Mouse (Mus musculus): ENCODE measurements at regions not wholly inside any gene's neighbourhood (a gene's known extent, or its start where the extent isn't known, plus 50 kb on each side); places are given as distances from the start of the nearest gene placed in this dataset.
"Not testable (repeated sequence)": the region's sequence is repeated elsewhere in the genome, so short reads cannot be mapped to it uniquely, and the experiment has no call there.

GRCm38 (mm10) chr16:12516834-12517685 lies 533.1 kb downstream of the Shisa9 start:
- DNase-seq, result no peak

DNA sequence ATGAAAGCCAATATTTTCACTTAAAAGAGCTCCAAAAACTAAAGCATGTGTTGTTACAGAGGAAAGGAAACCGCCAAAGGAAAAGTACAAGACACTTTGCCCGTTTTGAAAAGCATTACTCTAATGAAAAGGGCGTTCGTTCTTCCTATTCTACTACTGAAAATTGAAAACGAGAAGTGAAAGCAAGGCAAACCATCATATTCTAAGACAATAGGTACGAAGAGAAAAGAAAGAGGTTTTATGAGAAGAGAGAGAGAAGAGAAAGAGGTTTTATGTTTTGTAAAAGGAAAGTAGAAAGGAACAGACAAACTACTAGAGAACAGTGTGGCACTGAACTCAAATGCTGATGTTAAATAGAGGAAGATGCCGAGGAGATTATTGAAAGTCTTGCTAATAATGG lies 534.4 kb downstream of the Shisa9 start:
- DNase-seq, result no peak

DNA sequence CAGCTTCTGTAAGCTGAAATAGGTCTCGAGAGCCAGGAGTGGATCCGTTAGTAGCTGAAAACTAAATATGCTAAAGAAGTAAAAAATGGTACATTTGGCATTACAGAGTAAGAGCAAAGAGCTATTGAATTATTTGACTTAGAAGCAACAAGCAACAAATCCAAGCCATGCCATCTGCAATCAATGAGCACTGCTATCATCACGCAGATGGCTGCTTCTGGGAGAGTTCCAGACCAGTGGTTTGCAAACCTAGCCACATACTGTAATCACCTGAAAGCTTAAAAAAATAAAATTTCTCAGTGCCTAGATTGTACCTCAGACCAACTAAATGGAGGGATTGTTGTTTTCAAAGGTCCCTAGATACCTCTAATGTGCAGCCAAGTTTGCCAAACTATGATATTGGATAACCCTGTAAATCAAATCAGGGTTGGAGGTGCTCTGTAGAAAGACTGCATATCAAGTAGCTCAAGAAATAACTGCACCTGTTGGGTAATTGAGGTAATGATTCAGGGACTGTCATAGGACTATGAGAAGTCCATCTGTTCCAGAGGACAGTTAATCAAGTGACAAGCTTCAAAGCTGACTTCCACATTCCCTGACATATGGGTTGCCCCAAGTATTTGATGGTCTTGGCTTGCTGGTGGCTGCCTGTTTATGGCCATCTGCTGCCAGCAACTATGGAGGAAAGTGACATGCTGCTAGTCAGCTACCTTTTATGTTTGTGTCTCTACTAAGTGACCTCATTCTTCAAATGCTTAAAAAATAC lies 538.0 kb downstream of the Shisa9 start:
- DNase-seq, result no peak

- DNase-seq, result no peak
These were observed 561.0 kb upstream of the Ercc4 start for GRCm38 (mm10) chr16:12548462-12548861.

DNA sequence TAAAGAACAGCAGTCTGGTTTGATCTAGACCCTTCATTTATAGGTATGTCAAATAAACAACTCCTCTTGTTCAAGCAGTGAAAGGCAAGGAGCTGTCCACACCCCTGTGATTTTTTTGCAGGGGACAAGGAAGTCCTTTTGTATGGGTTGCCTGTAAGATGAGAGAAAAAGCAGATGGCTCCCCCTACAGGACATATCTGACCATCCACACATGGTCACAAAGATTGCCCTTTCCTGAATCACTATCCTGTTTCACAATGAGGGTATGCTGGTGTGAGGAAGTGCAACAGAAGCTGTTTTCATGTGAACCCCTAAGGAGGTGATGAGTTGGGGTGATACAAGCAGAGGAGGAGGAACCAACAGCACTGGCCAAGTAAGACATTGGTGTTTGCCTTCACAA lies 520.6 kb upstream of the Ercc4 start:
- DNase-seq, result no peak

GRCm38 (mm10) chr16:12608259-12608658 lies 501.2 kb upstream of the Ercc4 start:
- DNase-seq, result peak; percentile 21

- DNase-seq, result no peak
These were observed 498.4 kb upstream of the Ercc4 start for GRCm38 (mm10) chr16:12611106-12611505.

DNA sequence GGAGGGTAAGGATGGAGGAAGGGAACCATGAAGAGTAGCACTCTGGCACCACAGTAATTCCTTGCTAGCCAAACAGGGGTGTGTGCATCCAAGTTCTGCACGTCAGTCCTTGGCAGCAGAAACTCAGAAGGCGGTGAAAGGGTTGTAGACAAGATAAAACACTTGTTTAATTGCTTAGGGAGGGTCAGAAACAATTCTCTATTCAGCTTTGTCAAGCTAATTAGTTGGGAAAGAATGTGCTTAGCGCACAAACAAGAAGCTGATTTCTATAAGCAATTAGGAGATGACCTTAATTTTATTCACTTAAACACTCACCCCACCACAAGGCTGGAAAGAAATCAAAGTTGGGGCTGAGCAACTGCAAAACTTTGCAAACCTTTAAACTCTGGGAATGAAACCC lies 491.7 kb upstream of the Ercc4 start:
- DNase-seq, result no peak

DNA sequence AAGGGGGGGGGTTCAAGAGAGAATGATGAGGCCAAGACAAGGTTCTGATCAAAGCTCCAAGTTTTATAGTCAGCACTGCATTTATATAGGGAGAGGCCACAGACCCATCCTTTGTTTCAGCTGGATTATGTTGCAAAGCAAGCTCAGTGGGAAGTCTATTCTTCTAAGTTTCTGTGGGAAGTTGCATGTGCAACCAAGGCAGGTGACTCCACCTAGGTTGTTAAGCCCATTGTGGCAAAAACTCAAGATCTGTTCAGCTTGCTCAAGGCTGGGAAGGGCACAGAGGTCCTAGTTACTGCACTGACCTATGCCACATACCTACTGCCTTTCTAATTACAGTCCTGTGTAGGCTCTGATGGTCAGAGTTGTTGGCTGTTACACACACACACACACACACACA lies 477.0 kb upstream of the Ercc4 start:
- no peak for DNase-seq

DNA sequence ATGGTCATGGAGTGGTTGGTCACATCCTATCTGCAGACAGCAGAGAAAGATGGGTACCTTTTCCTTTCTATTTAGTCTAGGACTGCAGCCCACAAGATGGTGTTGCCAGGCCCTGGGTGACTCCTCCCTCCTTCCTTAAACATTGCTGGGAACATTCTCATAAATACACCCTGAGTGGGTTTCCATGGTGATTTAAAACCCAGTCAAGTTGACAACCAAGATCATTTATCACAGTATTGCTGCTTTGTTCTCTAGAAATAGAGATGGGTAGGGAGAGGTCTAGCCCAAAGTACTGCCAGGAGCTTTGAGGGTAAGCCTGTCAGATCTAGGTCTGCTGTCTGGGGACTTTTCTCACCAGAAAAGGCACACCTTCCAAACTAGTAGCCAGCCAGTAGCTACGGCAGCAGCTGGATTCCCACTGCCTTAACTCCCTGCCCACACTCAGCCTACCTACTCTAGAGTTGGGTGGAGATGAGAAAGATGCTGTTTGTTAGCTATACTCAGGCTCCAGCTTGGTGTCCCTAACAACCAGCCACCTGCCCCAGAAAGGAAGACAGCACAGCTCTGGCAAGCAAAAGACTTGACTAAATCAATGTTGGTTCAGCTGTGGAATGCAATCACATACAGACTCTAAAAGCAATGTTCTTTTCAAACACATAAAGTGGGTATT lies 470.4 kb upstream of the Ercc4 start:
- no peak for DNase-seq

- DNase-seq, result no peak
These were observed 466.4 kb upstream of the Ercc4 start for GRCm38 (mm10) chr16:12643053-12643452.

GRCm38 (mm10) chr16:12644621-12645020 lies 464.9 kb upstream of the Ercc4 start:
- no peak for DNase-seq

GRCm38 (mm10) chr16:12652180-12652579 lies 457.3 kb upstream of the Ercc4 start:
- no peak for DNase-seq

GRCm38 (mm10) chr16:12673656-12674055 lies 435.8 kb upstream of the Ercc4 start:
- not testable (repeated sequence) for DNase-seq

DNA sequence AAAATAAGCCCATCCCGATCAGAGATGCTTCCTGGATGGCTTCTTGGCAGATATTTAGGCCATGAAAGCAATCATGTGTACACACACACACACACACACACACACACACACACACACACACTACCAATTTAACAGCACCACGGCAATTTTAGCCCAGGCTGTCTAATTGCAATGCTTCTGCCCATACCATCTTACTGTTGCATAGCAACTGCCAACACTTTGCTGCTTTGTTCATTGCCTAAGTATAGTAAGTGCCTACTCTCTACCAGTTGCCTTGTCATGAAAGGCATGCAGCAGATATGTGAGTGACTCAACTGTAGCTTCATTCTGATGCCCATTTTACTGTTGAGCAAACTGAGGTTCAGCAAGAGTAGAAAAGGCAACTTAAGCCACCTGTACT lies 428.0 kb upstream of the Ercc4 start:
- DNase-seq, result no peak

DNA sequence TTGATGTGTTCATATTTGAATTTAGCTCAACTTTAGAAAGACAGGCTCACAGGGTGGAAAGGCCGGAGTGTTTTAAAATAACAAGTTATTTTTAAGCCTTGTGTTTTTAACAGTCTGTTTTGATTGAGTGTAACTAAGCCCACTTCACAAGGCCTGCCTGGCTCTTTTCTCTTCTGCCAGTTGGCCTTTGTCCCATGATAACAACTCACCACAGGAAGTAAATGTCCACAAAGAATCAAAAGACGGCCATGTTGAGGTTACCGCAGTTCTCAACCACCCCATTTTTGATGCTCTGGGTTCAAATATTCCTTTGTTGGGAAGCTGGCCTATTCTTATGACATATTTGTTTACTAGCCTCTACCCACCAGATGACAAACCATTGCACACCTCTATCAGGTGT lies 423.7 kb upstream of the Ercc4 start:
- DNase-seq, result no peak

DNA sequence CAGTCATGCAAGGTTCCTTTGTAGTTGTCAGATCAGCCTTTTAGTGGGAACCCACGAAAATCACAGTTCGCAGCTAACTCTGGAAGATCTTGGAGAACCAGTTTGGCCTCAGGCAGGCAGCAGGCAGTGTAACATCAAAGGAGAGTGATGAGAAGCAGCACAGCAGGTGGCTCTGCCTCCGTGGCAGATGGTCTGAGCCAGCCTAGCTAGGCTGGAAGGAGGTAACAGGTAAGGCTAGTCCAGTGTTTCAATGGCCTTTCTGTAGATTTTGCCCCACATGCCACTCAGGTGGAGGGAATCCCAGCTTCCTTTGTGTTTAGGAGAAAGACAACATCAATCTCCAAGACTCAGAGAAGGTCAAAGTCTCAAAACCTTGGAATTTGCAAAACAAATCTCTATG lies 417.7 kb upstream of the Ercc4 start:
- DNase-seq, result no peak

DNA sequence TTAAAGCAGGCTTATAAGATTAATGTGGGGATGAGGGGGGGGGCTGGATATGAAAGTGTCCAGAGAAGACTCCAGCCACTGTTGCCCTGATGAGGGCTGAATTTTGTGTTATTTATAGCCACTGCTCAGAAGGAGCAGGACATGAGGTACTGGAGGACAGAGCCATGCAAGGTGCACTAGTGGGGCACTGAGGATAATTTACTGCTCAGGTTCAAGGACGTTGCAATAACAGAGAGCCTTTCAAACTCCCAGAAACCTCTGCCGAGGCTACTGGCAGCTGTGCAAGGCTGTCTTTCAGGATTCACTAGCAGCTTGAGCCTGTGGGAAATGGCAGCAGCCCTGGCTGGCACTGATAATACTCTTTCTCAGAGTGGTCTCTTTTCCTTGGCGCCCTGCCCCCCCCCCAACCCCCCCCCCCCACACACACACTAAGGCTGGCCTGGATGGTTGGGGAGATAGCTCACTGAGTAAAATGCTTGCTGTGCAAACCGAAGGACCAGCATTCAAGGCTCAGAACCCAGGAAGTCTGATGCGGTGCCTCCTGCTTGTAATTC lies 416.7 kb upstream of the Ercc4 start:
- no peak for DNase-seq

DNA sequence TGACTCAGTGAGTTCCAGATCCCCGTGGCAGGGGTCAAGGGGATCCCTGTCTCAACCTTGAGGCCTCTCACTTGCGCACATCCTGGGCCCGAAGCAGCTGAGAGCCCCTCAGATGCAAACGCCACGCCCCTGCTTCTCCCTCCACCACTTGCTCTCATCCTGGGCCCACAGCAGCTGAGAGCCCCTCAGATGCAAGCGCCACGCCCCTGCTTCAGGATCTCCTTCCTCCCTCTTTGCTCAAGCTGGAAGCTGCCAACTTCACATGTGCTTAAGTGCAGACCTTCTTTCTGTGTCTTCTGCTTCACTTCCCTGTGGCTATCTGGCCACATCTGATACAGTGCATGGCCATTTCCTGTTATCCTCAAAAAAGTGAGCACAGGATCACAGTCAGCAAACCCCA lies 416.1 kb upstream of the Ercc4 start:
- DNase-seq, result no peak

DNA sequence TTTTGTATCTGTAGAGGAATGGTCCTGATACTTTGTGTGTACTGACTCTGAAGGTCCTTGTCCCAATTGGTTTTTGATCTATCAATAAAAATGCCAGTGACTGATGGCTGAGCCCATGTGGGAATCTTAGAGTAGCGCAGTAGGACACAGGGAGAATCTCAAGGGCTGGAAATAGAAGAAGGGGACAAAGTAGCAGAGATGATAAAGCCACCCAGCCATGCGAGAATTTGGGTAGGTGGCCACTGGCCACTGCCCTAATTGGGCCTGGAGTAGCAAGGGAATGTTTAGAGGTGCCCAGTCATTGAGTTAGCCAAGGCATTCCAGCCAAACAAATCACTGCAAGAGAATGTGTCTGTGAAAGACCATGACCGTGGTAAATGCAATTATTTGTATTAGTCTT lies 414.8 kb upstream of the Ercc4 start:
- DNase-seq, result no peak

- peak; percentile 22 for DNase-seq
These were observed 412.4 kb upstream of the Ercc4 start for GRCm38 (mm10) chr16:12696939-12697621.

DNA sequence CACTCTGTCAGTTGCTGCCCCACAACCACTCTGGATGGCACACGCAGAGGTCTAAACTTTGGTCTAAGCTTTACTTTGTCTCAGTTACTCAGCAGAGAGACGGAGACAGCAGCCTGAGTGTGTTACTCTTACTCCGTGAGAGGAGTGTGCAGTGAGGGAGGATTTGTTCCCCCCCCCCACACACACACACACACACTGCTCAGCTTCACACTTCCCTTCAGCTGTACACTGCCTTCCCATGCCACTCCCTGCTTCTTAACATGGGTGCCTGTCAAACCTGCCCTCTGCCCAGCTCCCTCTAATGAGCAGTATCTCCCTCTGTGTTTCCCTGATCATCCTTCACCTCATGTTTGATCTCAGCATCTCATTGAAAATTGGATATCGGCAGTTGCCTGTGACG lies 409.9 kb upstream of the Ercc4 start:
- DNase-seq, result no peak

DNA sequence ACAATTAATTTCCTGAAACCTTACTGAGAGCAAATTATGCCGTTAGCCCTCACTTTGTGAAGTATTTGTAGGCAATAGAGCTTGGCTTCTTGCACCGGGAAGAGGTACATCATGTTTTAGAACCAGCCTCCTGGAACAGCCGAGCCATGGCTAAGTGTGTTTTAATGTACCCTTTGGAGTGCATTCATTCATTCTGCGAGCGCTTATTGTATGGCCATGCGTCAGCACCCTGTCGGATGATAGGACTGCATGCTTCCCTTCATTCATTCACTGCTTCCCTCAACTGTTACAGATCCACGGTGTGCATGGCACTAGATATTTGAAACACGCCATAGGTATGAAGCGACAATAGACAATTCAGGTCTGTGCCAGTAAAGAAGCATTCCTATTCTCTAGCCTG lies 409.4 kb upstream of the Ercc4 start:
- no peak for DNase-seq

Data from lung, postnatal 14 days (tissue).